Mouse (Mus musculus): ENCODE results near the gene Robo4.

GRCm38 (mm10) chr9:37455868-37456267, 54.2 kb downstream of the Robo4 start:
- TF ChIP-seq CTCF (IDR thresholded peaks at IDR 0.05; ENCODE audit: low read depth) (no peak), EP300 (IDR thresholded peaks at IDR 0.05; ENCODE audit: low read depth) (no peak)
